In genomic region chr3:102364326-102364935, GRCm38 (mm10) we compare ENCODE assay signal across 26 mouse cellular contexts.
DNase-seq lines count a peak whose midpoint lies in the region; ATAC-seq and TF ChIP-seq lines count a peak whose summit lies in the region.
"Had no signal": no experiment of that assay in that cellular context is flagged by ENCODE, and none has a peak within 500 bp of the region (broad histone marks: within the 10 kb centered on the region; RNA-seq: fewer than 3 reads in every experiment).

No protein-coding gene starts in this region.

- peak overlapping the region; percentile 22 for H3ac ChIP-seq in C2C12 (ENCODE audit: control insufficient read depth, insufficient read length, low read depth)

- 28% methylated on average over 5 of the region's 5 CpGs for WGBS in heart, adult 2 months
- 56% methylated on average over 5 of the region's 5 CpGs for WGBS in kidney, postnatal 0 days

- H3K4me2 ChIP-seq in kidney, postnatal 0 days (ENCODE audit: low read length) = no peak overlapping the region
- H3K4me2 ChIP-seq: forebrain, embryonic 12.5 days; hindbrain, embryonic 14.5 days; limb, embryonic 13.5 days; liver, embryonic 11.5 days; lung, embryonic 15.5 days; neural tube, embryonic 12.5 days had no signal

- no peak overlapping the region for H3K4me3 ChIP-seq in heart, adult 2 months
- no peak overlapping the region for H3K4me3 ChIP-seq in kidney, postnatal 0 days (replicated peaks; ENCODE audit: low read depth, low read length)
- H3K4me3 ChIP-seq in C2C12 (ENCODE audit: insufficient read depth, poor library complexity, severe bottlenecking) = no peak overlapping the region
- H3K4me3 ChIP-seq in brown adipose tissue, adult 24 weeks (ENCODE audit: insufficient read depth, low read depth, low read length) = no peak overlapping the region
- H3K4me3 ChIP-seq: forebrain, embryonic 12.5 days; heart, embryonic 10.5 days; limb, embryonic 13.5 days; lung, embryonic 15.5 days; midbrain, embryonic 10.5 days; neural tube, embryonic 12.5 days had no signal

- H3K27me3 ChIP-seq in heart, adult 2 months (ENCODE audit: control insufficient read depth, insufficient read depth, low read length) = no peaks in the 10 kb centered on the region
- H3K27me3 ChIP-seq in kidney, postnatal 0 days (ENCODE audit: insufficient read depth, low read length) = no peaks in the 10 kb centered on the region
- H3K27me3 ChIP-seq in C2C12 (ENCODE audit: control insufficient read depth, insufficient read depth, insufficient read length) = no peaks in the 10 kb centered on the region
- H3K27me3 ChIP-seq: CH12.LX; limb, embryonic 13.5 days; lung, embryonic 15.5 days had no signal

- TF ChIP-seq POLR2A in heart, adult 2 months (IDR thresholded peaks at IDR 0.05; ENCODE audit: insufficient read depth, low read depth, low read length) = no peak

- no peaks in the 10 kb centered on the region for H3K36me3 ChIP-seq in heart, adult 2 months (ENCODE audit: control insufficient read depth, insufficient read depth, low read length)
- H3K36me3 ChIP-seq in kidney, postnatal 0 days (ENCODE audit: insufficient read depth, low read length) = no peaks in the 10 kb centered on the region
- H3K36me3 ChIP-seq in C2C12 (ENCODE audit: control insufficient read depth, insufficient read depth) = no peaks in the 10 kb centered on the region
- H3K36me3 ChIP-seq: forebrain, embryonic 12.5 days; heart, embryonic 10.5 days; limb, embryonic 13.5 days; lung, embryonic 15.5 days; midbrain, embryonic 10.5 days; neural tube, embryonic 12.5 days had no signal

- intact Hi-C loops in heart, adult 2 months (cut with DNase I) = no loop called here

- no peak for TF ChIP-seq EP300 in heart, adult 2 months (IDR thresholded peaks at IDR 0.05; ENCODE audit: insufficient read depth, low read depth, low read length)

- peaks cover 8% of the 10 kb centered on the region for H3K4me1 ChIP-seq in heart, adult 2 months (ENCODE audit: control insufficient read depth, insufficient read depth, low read length)
- 0 out of 2 replicates have a peak, but pooled peaks cover 3% of the 10 kb centered on the region for H3K4me1 ChIP-seq in kidney, postnatal 0 days (replicated peaks; ENCODE audit: insufficient read depth, low read length)
- no peaks in the 10 kb centered on the region for H3K4me1 ChIP-seq in brown adipose tissue, adult 24 weeks (ENCODE audit: control insufficient read depth, insufficient read depth, insufficient read length, low read length)
- H3K4me1 ChIP-seq: forebrain, embryonic 12.5 days; limb, embryonic 13.5 days; lung, embryonic 15.5 days; midbrain, embryonic 10.5 days; neural tube, embryonic 12.5 days had no signal

- TF ChIP-seq CTCF in heart, adult 2 months (IDR thresholded peaks at IDR 0.05) = no peak
- TF ChIP-seq CTCF in kidney, postnatal 0 days (IDR thresholded peaks at IDR 0.05; ENCODE audit: low read depth) = no peak
- no peak for TF ChIP-seq CTCF in C2C12 (IDR thresholded peaks at IDR 0.05; ENCODE audit: control insufficient read depth, insufficient read depth, insufficient read length)

- H3K79me3 ChIP-seq in C2C12 (ENCODE audit: low read depth) = no peaks in the 10 kb centered on the region

- H3K27ac ChIP-seq in heart, adult 2 months = no peak overlapping the region; the same call in 1 of the 2 replicates
- no peak overlapping the region for H3K27ac ChIP-seq in kidney, postnatal 0 days
- peak overlapping the region; percentile 30; the same call in 1 of the 2 replicates for H3K27ac ChIP-seq in brown adipose tissue, adult 24 weeks (replicated peaks; ENCODE audit: low read depth, low read length)
- H3K27ac ChIP-seq: forebrain, embryonic 12.5 days; heart, embryonic 10.5 days; hindbrain, embryonic 14.5 days; limb, embryonic 13.5 days; lung, embryonic 15.5 days; midbrain, embryonic 10.5 days; neural tube, embryonic 12.5 days had no signal

- no peak for ATAC-seq in kidney, postnatal 0 days (replicated peaks; ENCODE audit: low FRiP score, low read depth)
- ATAC-seq: midbrain, embryonic 16.5 days had no signal

- no peak overlapping the region for H3K9ac ChIP-seq in heart, adult 2 months (ENCODE audit: low read depth, low read length)
- H3K9ac ChIP-seq in kidney, postnatal 0 days (ENCODE audit: low read depth, low read length) = no peak overlapping the region
- H3K9ac ChIP-seq: forebrain, embryonic 12.5 days; hindbrain, embryonic 14.5 days; limb, embryonic 13.5 days; lung, embryonic 15.5 days; neural tube, embryonic 12.5 days had no signal

- DNase-seq in heart, adult 11 months = peak; percentile 86
- no peak for DNase-seq in heart, adult 2 months
- peak; percentile 50 for DNase-seq in kidney, postnatal 0 days (ENCODE audit: low spot score)
- DNase-seq in kidney, postnatal 10 days = no peak
- no peak for DNase-seq in adrenal gland, adult 8-10 months
- no peak for DNase-seq in adrenal gland, postnatal 10 days
- DNase-seq: B cell, adult 2 months; cerebellum, adult 11-12 months; cerebellum, postnatal 10 days; gastrocnemius, postnatal 36 days; kidney, adult 11 months; kidney, postnatal 14 days; right cerebral cortex, adult 18-20 months; thymus, postnatal 4 days had no signal

- no peaks in the 10 kb centered on the region for H3K79me2 ChIP-seq in heart, adult 2 months (replicated peaks; ENCODE audit: control insufficient read depth, insufficient read depth, low read length)
- H3K79me2 ChIP-seq in C2C12 (ENCODE audit: control insufficient read depth, insufficient read depth) = no peaks in the 10 kb centered on the region

- no peaks in the 10 kb centered on the region for H3K9me3 ChIP-seq in kidney, postnatal 0 days (replicated peaks; ENCODE audit: low read length)
- H3K9me3 ChIP-seq: forebrain, embryonic 12.5 days; heart, embryonic 10.5 days; limb, embryonic 13.5 days; lung, embryonic 15.5 days; midbrain, embryonic 10.5 days; neural tube, embryonic 12.5 days had no signal

TF ChIP-seq in C2C12, 6 proteins besides CTCF, POLR2A, EP300 and RAD21:
- TF ChIP-seq FOSL1 (IDR thresholded peaks at IDR 0.05; ENCODE audit: insufficient read depth, low read length, poor library complexity, severe bottlenecking) = peak; percentile 94
- TF ChIP-seq MAX (IDR thresholded peaks at IDR 0.05) = peak; percentile 54
- no peak for TF ChIP-seq MYOD1 (IDR thresholded peaks at IDR 0.05; ENCODE audit: control insufficient read depth, insufficient read length, low read depth)

Comparison
In these comparisons a context has a peak if more than half of its experiments do, and no peak if none do; other contexts are left out.
1. DNase-seq: peak in heart, adult 11 months (single experiment) and kidney, postnatal 0 days (single experiment); none in heart, adult 2 months (0 of 2), kidney, postnatal 10 days (single experiment), adrenal gland, adult 8-10 months (single experiment) and adrenal gland, postnatal 10 days (single experiment).